21 mouse cellular contexts compared by ENCODE assay signal in the genomic region with DNA sequence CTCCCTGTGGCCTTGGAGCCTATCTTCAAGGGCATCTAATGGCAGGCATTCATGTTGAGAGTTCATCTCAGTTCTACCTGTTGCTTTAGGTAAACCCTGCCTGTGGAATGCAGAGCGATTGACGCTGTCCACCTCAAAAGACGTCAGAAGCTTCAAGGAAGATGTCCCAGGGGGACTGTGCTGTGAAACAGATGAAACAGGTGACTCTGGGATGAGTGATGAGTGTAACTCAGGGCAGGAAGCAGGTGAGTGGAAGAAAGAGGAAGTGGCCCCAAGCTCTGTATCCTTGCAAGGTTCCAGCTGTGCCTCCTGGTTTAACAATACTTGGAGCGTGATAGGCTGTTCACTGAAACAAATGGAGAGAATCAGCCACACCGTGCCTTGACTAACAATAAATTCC.
"Had no signal": no experiment of that assay in that cellular context is flagged by ENCODE, and none has a peak within 500 bp of the region (broad histone marks: within the 10 kb centered on the region; RNA-seq: fewer than 3 reads in every experiment).

No protein-coding gene starts in this region.

- H3K27ac ChIP-seq: midbrain, embryonic 10.5 days; midbrain, embryonic 12.5 days; neural tube, embryonic 13.5 days; neural tube, embryonic 15.5 days; stomach, embryonic 15.5 days; stomach, postnatal 0 days had no signal

- H3K9me3 ChIP-seq: midbrain, embryonic 10.5 days; midbrain, embryonic 12.5 days; neural tube, embryonic 13.5 days; neural tube, embryonic 15.5 days; stomach, embryonic 15.5 days had no signal

- ATAC-seq: midbrain, embryonic 16.5 days had no signal

- H3K9ac ChIP-seq: lung, embryonic 14.5 days; midbrain, embryonic 12.5 days; neural tube, embryonic 13.5 days; neural tube, embryonic 15.5 days; stomach, embryonic 15.5 days had no signal

- H3K4me1 ChIP-seq: midbrain, embryonic 10.5 days; midbrain, embryonic 12.5 days; neural tube, embryonic 13.5 days; neural tube, embryonic 15.5 days; stomach, embryonic 15.5 days had no signal

- H3K4me2 ChIP-seq: lung, embryonic 14.5 days; midbrain, embryonic 12.5 days; neural tube, embryonic 13.5 days; neural tube, embryonic 15.5 days; stomach, embryonic 15.5 days had no signal

- H3K4me3 ChIP-seq: midbrain, embryonic 10.5 days; midbrain, embryonic 12.5 days; myocyte; neural tube, embryonic 13.5 days; neural tube, embryonic 15.5 days; stomach, embryonic 15.5 days had no signal

- DNase-seq: lung, adult 18-20 months; lung, embryonic 14.5 days; lung, postnatal 10 days; lung, postnatal 4 days; midbrain, embryonic 14.5 days; retina, postnatal 1 day; right cerebral cortex, adult 18-20 months; right cerebral cortex, postnatal 25 days; right cerebral cortex, postnatal 4 days; spleen, adult 18-20 months; thymus, adult 18-20 months; thymus, postnatal 14 days; thymus, postnatal 36 days had no signal

- H3K27me3 ChIP-seq: midbrain, embryonic 12.5 days; neural tube, embryonic 13.5 days; neural tube, embryonic 15.5 days; stomach, embryonic 15.5 days had no signal
